In genomic region chr6:6140370-6140769, GRCm38 (mm10) we compare ENCODE assay signal across 25 mouse cellular contexts.
"Had no signal": no experiment of that assay in that cellular context is flagged by ENCODE, and none has a peak within 500 bp of the region (broad histone marks: within the 10 kb centered on the region; RNA-seq: fewer than 3 reads in every experiment).

No protein-coding gene starts in this region.

- H3K4me3 ChIP-seq: heart, embryonic 10.5 days; heart, embryonic 12.5 days; hindbrain, embryonic 10.5 days; hindbrain, embryonic 12.5 days; intestine, embryonic 15.5 days; layer of hippocampus, adult 2 months; limb, embryonic 13.5 days; limb, embryonic 15.5 days; liver, embryonic 12.5 days had no signal

- H3K9me3 ChIP-seq: intestine, embryonic 15.5 days; limb, embryonic 15.5 days; liver, embryonic 12.5 days had no signal

- H3K4me1 ChIP-seq: heart, embryonic 10.5 days; heart, embryonic 12.5 days; intestine, embryonic 15.5 days; limb, embryonic 15.5 days; liver, embryonic 12.5 days had no signal

- H3K4me2 ChIP-seq: heart, embryonic 12.5 days; hindbrain, embryonic 12.5 days; hindbrain, embryonic 14.5 days; intestine, embryonic 15.5 days; limb, embryonic 13.5 days; limb, embryonic 15.5 days; liver, embryonic 12.5 days had no signal

- H3K36me3 ChIP-seq: intestine, embryonic 15.5 days; limb, embryonic 15.5 days had no signal

- ATAC-seq: hindbrain, embryonic 16.5 days; inflammation-experienced regulatory T-cells, adult 6 months; intestine, embryonic 15.5 days; intestine, postnatal 0 days; liver, embryonic 12.5 days had no signal

- H3K27ac ChIP-seq: heart, embryonic 10.5 days; hindbrain, embryonic 10.5 days; hindbrain, embryonic 12.5 days; hindbrain, embryonic 14.5 days; intestine, embryonic 15.5 days; layer of hippocampus, adult 2 months; limb, embryonic 15.5 days; liver, embryonic 12.5 days; liver, embryonic 14.5 days had no signal

- H3K27me3 ChIP-seq: heart, embryonic 12.5 days; hindbrain, embryonic 12.5 days; intestine, embryonic 15.5 days; limb, embryonic 13.5 days; limb, embryonic 15.5 days; liver, embryonic 12.5 days had no signal

- H3K9ac ChIP-seq: heart, embryonic 12.5 days; hindbrain, embryonic 12.5 days; hindbrain, embryonic 14.5 days; intestine, embryonic 15.5 days; limb, embryonic 13.5 days; limb, embryonic 15.5 days; liver, embryonic 12.5 days; liver, embryonic 14.5 days had no signal

- DNase-seq: gastrocnemius, postnatal 14 days; heart, adult 18-20 months; heart, postnatal 10 days; heart, postnatal 4 days; kidney, adult 18-20 months; kidney, adult 8-10 months; kidney, postnatal 10 days; kidney, postnatal 25 days; kidney, postnatal 4 days; layer of hippocampus, postnatal 36 days; left cerebral cortex, postnatal 4 days had no signal
